Mouse (Mus musculus): ENCODE measurements at regions not wholly inside any gene's neighbourhood (a gene's known extent, or its start where the extent isn't known, plus 50 kb on each side); places are given as distances from the start of the nearest gene placed in this dataset.

DNA sequence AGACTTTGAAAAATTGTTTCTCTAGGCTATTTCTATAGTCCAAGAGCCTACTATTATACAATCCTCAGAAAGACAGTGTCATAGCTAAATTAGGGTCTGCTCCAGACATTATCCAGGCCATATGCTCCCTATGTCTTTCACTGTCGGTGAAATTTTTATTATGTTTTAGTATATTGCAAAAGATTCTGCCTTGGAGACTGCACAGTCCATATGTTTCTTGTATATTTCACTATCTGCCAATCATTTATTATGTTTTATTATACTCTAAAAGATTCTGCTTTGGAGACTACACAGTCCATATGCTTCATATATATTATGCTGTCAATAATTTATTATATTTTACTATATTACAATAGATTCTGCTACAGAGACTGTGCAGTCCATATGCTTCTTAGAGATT, 564.3 kb upstream of the 4931417E11Rik start:
- DNase-seq (ENCODE audit: low read depth, low spot score) = no peak

DNA sequence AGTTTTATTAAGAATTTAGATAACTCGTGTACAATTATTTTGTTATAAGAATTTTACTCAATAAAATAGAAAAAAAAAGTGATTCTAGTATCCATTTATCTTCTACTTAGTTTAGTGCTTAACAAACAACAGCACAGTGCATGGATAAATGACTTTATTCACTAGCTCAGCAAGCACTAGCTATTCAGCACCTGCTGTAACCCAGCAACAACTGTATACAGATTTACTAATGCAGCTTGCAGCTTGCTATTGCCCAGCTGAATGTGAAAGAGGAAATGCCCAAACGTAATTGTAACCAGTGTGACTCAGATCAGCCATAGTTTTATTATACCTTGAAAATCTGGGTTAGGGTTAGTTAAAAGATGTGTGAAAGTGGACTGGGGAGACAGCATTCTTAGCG, 547.6 kb upstream of the 4931417E11Rik start:
- DNase-seq (ENCODE audit: low read depth, low spot score) = no peak

DNA sequence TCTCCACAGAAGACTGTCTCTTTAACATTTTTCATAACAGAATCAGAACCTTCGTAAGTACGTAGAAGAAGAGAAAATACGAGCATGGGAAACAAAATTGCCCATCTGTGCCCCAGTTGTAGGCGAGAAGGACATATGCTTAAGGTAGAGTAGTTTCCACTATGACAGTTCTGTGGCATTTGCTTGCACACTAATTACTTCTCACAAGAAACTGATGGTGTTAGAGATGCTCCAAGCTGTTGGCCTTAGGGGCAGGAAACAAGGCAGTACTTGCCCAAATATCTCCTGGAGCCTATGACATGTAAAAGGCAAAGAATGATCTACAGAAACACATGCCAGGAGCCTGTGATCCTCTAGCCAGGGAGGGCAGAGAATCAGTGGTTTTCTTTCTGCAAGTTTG, 512.3 kb upstream of the 4931417E11Rik start:
- no peak for DNase-seq (ENCODE audit: low read depth, low spot score)

DNA sequence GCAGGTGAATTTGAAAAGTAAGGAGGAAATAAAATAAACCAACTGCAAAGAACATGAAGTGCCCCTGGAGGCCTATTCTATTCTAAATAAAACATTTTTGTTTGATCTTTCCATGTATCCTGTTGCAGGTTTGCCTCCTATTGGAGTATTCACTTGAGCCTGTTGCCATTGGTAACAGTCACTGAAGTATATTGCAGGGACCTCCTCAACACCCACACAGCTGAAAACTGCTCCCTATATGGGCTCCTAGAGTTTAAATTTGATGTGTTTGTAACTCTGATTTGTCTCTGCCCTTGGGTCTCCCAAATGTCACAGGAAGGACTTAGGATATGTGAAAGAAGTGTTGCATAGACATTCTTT, 480.4 kb upstream of the 4931417E11Rik start:
- no peak for DNase-seq (ENCODE audit: low read depth, low spot score)

DNA sequence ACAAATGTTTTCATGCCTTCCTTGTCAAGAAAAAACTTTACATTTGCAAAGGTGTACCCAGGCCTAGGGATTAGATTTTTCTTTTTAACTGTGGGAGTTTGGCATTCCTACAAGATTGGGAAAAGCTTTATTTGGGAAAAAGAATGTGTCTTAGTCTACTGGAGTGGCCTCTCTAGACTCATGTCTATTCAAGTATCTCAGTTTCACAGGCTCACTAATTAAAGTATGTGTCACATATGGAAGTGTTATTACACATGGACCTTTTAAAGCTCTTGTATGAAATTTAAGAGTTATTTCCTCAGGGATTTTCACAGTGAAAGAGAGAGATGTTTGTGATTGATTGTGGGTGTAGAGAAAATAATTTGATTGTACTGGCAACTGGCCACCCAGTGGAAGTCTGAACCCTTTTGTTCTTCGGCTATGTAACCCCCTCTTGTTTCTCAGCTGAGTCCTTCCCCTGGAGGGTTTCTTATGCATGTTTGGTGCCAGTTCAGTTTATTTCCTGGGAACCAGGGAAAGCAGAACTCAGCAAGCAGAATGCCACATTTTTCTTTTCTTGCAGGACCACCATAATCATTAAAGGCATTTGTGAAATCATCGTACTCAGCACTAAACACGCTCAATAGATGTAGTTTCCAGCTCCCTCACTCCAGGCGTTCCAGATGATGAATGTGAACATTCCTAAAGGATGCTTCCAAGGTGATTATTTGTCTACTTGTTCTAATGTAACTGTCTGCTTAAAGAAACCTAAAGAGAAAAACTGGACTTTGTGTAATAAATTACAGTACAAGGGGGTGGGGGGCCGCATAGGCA, 479.9 kb upstream of the 4931417E11Rik start:
- DNase-seq (ENCODE audit: low read depth, low spot score) = no peak

DNA sequence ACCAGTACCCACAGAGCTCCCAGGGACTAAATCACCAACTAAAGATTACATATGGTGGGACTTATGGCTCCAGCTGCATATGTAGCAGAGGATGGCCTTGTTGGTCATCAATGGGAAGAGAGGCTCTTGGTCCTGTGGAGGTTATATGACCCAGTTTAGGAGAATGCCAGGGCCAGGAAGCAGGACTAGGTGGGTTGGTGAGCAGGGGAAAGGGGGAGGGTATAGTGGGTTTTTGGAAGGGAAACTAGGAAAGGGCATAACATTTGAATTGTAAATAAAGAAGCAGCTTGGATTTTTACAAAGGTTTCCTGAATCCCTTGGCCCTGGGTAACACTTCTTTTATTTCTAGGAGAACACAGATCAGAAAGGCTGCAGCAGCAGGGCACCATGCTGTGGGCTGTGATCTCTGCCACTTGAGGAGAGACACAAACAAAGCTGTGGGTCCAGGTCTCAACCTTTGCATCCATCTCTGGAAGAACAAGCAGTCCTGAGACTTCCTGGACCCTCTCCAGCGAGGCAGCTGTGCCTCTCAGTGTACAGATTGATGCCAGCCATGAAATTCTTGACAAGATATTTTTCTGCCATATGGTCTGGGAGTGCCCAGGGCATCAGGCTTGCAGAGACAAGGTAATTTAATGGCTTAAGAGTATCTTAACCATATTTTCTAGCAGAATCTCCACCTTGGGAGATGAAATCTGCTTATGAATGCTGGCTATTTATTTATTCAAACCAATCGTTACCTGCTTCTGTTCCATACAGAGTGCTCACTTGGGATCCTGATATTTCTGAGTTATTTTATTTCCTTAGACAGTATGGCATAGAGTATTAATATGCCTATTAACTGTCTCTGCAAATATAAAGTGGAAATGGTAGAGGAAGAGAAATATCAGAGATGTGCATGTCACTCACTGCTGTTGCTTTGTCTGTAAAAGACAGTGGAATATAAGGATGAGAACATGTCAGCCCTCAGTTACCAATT, 444.2 kb upstream of the 4931417E11Rik start:
- DNase-seq (ENCODE audit: low read depth, low spot score) = no peak

DNA sequence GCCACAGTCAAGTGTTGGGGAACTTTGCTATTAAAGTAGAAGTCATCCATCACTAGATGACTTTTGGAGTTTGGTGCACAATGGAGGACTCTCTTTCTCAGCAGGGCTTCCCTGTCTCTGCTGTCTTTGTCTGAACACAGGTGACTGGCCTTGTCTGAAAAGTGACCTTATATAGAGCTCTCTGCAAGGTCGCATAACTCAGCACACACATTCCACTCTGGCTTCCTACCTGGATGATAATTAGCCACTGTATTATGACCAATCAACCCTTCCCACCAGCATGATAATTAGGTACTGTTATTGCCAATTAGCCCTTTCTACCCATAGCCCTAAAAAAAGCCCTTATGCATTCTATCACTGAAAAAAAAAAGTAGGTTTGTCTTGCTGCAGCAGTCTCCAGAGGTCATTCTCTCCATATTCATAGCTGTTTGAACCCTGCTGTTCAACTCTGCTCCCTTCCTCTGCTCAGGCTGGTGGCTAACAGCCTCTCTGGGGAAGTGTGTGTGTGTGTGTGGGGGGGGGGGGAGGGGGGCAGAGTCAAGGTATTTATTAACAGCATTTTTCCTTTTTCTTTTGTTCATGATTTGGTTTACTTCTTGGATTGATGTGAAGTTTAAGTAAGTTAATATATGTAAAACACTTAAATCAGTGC, 419.8 kb upstream of the 4931417E11Rik start:
- DNase-seq (ENCODE audit: low read depth, low spot score) = peak; percentile 15

DNA sequence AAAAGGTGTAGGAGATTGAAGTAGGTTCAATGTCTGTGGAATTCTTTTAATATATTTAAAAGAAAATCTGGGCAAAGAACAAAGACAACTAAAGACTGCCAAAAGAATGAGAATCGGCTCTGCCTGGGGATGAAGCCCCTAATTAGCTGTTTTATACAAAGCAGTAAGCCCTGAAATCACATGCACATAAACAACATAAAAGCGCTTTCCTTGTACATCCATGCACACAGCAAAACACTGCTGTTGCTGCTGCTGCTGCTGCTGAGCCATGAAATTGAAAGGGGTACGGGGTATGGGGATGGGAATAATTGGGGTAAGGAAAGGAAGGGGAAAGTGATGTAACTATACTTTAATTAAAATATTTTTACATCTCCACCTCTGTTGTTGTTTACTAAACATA, 409.2 kb upstream of the 4931417E11Rik start:
- DNase-seq (ENCODE audit: low read depth, low spot score) = no peak

DNA sequence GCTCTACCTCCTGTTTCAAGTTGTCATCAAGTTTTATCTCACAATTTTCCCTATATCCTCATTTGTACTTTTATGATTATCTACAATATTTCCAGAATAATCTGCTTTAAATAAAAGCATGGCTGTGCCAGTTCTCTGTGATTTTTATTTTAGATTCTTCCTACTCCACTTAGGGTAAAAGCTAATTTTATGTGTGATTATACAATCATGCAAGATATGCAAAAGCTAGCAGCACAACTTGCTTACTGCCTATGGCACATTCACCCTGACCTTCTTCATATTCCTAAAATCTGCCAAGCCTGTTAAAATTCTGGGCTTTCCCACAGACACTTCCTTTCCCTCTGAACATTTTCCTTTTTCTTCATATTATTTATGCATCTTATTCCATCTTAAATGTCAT, 399.2 kb upstream of the 4931417E11Rik start:
- DNase-seq (ENCODE audit: low read depth, low spot score) = no peak
